ENCODE assay signal across 8 mouse cellular contexts in genomic region chr5:125106191-125106590, GRCm38 (mm10).
DNase-seq lines count a peak whose midpoint lies in the region; ATAC-seq and TF ChIP-seq lines count a peak whose summit lies in the region.

No protein-coding gene starts in this region.

- peak; percentile 84 for ATAC-seq in megakaryocyte, adult 5-6 weeks (ENCODE audit: poor library complexity, severe bottlenecking)
- ATAC-seq in midbrain, embryonic 15.5 days (replicated peaks), result no peak

- peaks cover 23% of the 10 kb centered on the region for H3K4me1 ChIP-seq in cerebellum, adult 2 months (ENCODE audit: control insufficient read depth, insufficient read depth, low read length)
- peaks cover 42% of the 10 kb centered on the region for H3K4me1 ChIP-seq in midbrain, embryonic 15.5 days

- no peaks in the 10 kb centered on the region for H3K27me3 ChIP-seq in cerebellum, adult 2 months (ENCODE audit: control insufficient read depth, insufficient read depth, low read length)
- H3K27me3 ChIP-seq in midbrain, embryonic 15.5 days (replicated peaks), result no peaks in the 10 kb centered on the region

- peak; percentile 77 to 87 for DNase-seq in cerebellum, adult 2 months
- DNase-seq in cerebellum, postnatal 14 days, result no peak
- peak; percentile 79 for DNase-seq in CD4-positive helper T cell, adult 2 months (ENCODE audit: low read depth, low spot score)
- DNase-seq in cerebellum, adult 8-10 months, result peak; percentile 65
- peak; percentile 82 for DNase-seq in induced T-regulatory cell, adult 2 months (ENCODE audit: low read depth)
- DNase-seq in yolk sac, embryonic 10.5 days (ENCODE audit: low spot score), result no peak

- no peak overlapping the region for H3K27ac ChIP-seq in cerebellum, adult 2 months (ENCODE audit: insufficient read depth, low read length)
- no peak overlapping the region for H3K27ac ChIP-seq in midbrain, embryonic 15.5 days

- no peak overlapping the region for H3K4me2 ChIP-seq in midbrain, embryonic 15.5 days

- H3K9ac ChIP-seq in midbrain, embryonic 15.5 days, result no peak overlapping the region

- H3K9me3 ChIP-seq in midbrain, embryonic 15.5 days, result no peaks in the 10 kb centered on the region

- WGBS in cerebellum, adult 2 months, result 30% methylated on average over 16 of the region's 16 CpGs
- WGBS in midbrain, embryonic 15.5 days, result 92% methylated on average over 16 of the region's 16 CpGs

- H3K36me3 ChIP-seq in midbrain, embryonic 15.5 days (replicated peaks), result peaks cover 10% of the 10 kb centered on the region; the same call in 1 of the 2 replicates

- no peak overlapping the region for H3K4me3 ChIP-seq in cerebellum, adult 2 months (replicated peaks; ENCODE audit: insufficient read depth, low read depth, low read length)
- H3K4me3 ChIP-seq in midbrain, embryonic 15.5 days, result no peak overlapping the region

- TF ChIP-seq CTCF in cerebellum, adult 2 months (IDR thresholded peaks at IDR 0.05; ENCODE audit: borderline replicate concordance, insufficient read depth, low read depth, low read length), result no peak

- TF ChIP-seq POLR2A in cerebellum, adult 2 months (IDR thresholded peaks at IDR 0.05; ENCODE audit: borderline replicate concordance, insufficient read depth, low read length), result no peak

Comparison
In these comparisons a context has a peak if more than half of its experiments do, and no peak if none do; other contexts are left out.
1. DNase-seq: peak in cerebellum, adult 2 months (2 of 2), CD4-positive helper T cell, adult 2 months (single experiment), cerebellum, adult 8-10 months (single experiment) and induced T-regulatory cell, adult 2 months (single experiment); none in cerebellum, postnatal 14 days (0 of 2) and yolk sac, embryonic 10.5 days (single experiment).